Mouse (Mus musculus) midbrain, embryonic 12.5 days (tissue): ENCODE data around the gene Zswim3. TPM values are rescaled to one million over a fixed set of nuclear protein-coding genes. Genes with fewer than 3 reads are reported as not detected.
"Not testable (repeated sequence)": the region's sequence is repeated elsewhere in the genome, so short reads cannot be mapped to it uniquely, and the experiment has no call there.

Experiments
- ATAC-seq: fragments of 200-750 bp; cut with Nextera tagmentation; 2 replicates; pipeline ENCODE4 v1.8.0; 2017; ENCODE audit warnings: low read depth, moderate TSS enrichment, moderate library complexity; ENCODE audit not compliant: low FRiP score
- H3K27ac ChIP-seq: fragments of 300-500 bp; sonication (generic); replicated peaks from 2 replicates; pipeline ENCODE4 v1.5.1; 2016; ENCODE audit warnings: mild to moderate bottlenecking
- H3K27me3 ChIP-seq: fragments of 300-500 bp; sonication (generic); 2 replicates; pipeline ENCODE4 v1.6.1; 2016; ENCODE audit warnings: mild to moderate bottlenecking
- H3K36me3 ChIP-seq: fragments of 300-500 bp; sonication (generic); 2 replicates; pipeline ENCODE4 v1.6.1; 2016
- H3K4me1 ChIP-seq: fragments of 300-500 bp; sonication (generic); 2 replicates; pipeline ENCODE4 v1.6.1; 2016
- H3K4me2 ChIP-seq: fragments of 300-500 bp; sonication (generic); replicated peaks from 2 replicates; pipeline ENCODE4 v1.6.1; 2016; ENCODE audit warnings: mild to moderate bottlenecking, moderate library complexity
- H3K4me3 ChIP-seq: fragments of 300-500 bp; sonication (generic); 2 replicates; pipeline ENCODE4 v1.5.1; 2016; ENCODE audit warnings: mild to moderate bottlenecking
- H3K9ac ChIP-seq: fragments of 300-500 bp; sonication (generic); replicated peaks from 2 replicates; pipeline ENCODE4 v1.6.1; 2016; ENCODE audit warnings: mild to moderate bottlenecking, moderate library complexity
- H3K9me3 ChIP-seq: fragments of 300-500 bp; sonication (generic); 2 replicates; pipeline ENCODE4 v1.6.1; 2016; ENCODE audit warnings: mild to moderate bottlenecking
- WGBS: fragments of 180-500 bp; shearing (Covaris S2); methylation state at CpG from one replicate; pipeline ENCODE4 v1.1.7; 2016; 5-methylcytosine and 5-hydroxymethylcytosine counted together
- polyA plus RNA-seq: library from polyadenylated mRNA; unstranded; fragments of >200 nt; fragmentation: Nextera tagmentation; extraction: Ambion mirVana; gene quantifications from 2 replicates; pipeline ENCODE4 v1.2.1, GENCODE M21; 2016

The Zswim3 gene
- polyA plus RNA-seq, 1 experiment from 2014 or later = 12.1 TPM

DNA sequence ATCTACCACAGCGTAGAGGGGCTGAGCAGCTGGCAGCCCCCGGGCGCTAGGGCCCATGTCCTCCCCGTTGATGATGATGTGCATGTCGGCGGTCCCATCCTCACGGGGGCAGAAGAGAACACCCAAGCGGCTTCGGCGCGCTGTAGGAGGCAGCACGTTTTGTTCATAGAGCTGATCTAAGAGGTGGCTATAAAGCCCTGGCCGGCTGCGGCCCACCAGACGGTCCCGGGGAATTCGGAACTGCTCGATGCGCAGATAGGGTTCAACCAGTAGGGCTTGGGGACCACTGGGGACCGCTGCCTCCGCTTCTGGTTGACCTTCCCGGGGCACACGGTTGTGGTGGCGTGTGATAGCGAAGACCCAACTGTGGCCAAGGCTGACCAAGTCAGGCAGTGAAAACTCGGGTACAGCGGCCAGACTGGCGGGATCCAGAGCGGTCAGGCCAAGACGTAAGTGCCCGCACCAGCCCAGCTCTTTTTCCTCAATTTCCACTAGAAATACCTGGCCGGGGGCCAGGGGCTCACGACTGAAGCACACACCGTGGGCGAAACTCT lies 27.9 kb downstream of the Zswim3 start, which contains the start of gene Ctsa:
Gene Ctsa, plus strand, starts transcription at position 126 of the 554 bp plus-strand sequence.
- under 1% methylated on average over 35 of the region's 35 CpGs for WGBS
- Histone ChIP-seq H3K4me3 (peak within 1 kb of the TSS; percentile 76), H3K27ac (peak within 1 kb of the TSS; percentile 70), H3K9me3 (no peaks in the 10 kb centered on the region), H3K27me3 (no peaks in the 10 kb centered on the region), H3K36me3 (peaks cover 14% of the 10 kb centered on the region; the same call in 1 of the 2 replicates), H3K4me2 (peak within 1 kb of the TSS; percentile 100), H3K4me1 (peaks cover 19% of the 10 kb centered on the region), H3K9ac (peak within 1 kb of the TSS; percentile 83)
- peak; percentile 67 for ATAC-seq

GRCm38 (mm10) chr2:164833314-164833959 lies 28.5 kb downstream of the Zswim3 start, which contains the start of gene Neurl2:
TSS of gene Neurl2 (minus strand) at chr2:164833456.
- peak within 1 kb of the TSS; percentile 100 for H3K4me2 ChIP-seq
- peaks cover 14% of the 10 kb centered on the region for H3K36me3 ChIP-seq
- peak; percentile 71 for ATAC-seq
- under 1% methylated on average over 31 of the region's 31 CpGs for WGBS
- peaks cover 19% of the 10 kb centered on the region for H3K4me1 ChIP-seq
- H3K4me3 ChIP-seq = peak within 1 kb of the TSS; percentile 76
- no peaks in the 10 kb centered on the region for H3K27me3 ChIP-seq
- H3K9ac ChIP-seq = peak within 1 kb of the TSS; percentile 83
- H3K9me3 ChIP-seq = no peaks in the 10 kb centered on the region
- peak within 1 kb of the TSS; percentile 70 for H3K27ac ChIP-seq

DNA sequence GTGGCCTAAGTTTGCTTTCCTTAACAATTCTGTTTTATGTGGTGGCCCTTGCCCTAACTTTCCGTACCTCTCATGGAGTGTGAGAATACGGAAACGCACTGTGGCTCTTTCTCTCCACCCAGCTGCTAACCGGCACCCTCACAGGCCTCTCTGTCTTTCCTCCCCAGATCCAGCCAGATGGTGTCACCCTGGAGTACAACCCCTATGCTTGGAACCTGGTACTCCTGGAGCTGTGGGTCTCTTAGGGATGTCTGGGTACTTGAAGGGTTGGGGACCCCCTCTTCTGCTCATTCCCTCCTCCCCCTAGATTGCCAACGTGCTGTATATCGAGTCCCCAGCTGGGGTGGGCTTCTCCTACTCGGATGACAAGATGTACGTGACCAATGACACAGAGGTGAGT lies 29.6 kb downstream of the Zswim3 start:
- H3K4me3 ChIP-seq = peak overlapping the region; percentile 76
- peaks cover 19% of the 10 kb centered on the region for H3K4me1 ChIP-seq
- H3K4me2 ChIP-seq = peak overlapping the region; percentile 100
- H3K27me3 ChIP-seq = no peaks in the 10 kb centered on the region
- 46% methylated on average over 8 of the region's 8 CpGs for WGBS
- H3K9me3 ChIP-seq = no peaks in the 10 kb centered on the region
- peak overlapping the region; percentile 83 for H3K9ac ChIP-seq
- no peak overlapping the region for H3K27ac ChIP-seq
- peaks cover 25% of the 10 kb centered on the region for H3K36me3 ChIP-seq
- ATAC-seq = no peak; the same call in 1 of the 2 replicates

GRCm38 (mm10) chr2:164835164-164835563 lies 30.3 kb downstream of the Zswim3 start:
- Histone ChIP-seq H3K27ac (no peak overlapping the region), H3K4me1 (peaks cover 19% of the 10 kb centered on the region), H3K4me2 (0 out of 2 replicates have a peak overlapping the region, but pooled peaks have one; percentile 100), H3K27me3 (no peaks in the 10 kb centered on the region), H3K36me3 (peaks cover 31% of the 10 kb centered on the region), H3K4me3 (no peak overlapping the region; the same call in 1 of the 2 replicates), H3K9me3 (no peaks in the 10 kb centered on the region), H3K9ac (no peak overlapping the region)
- ATAC-seq = no peak
- 96% methylated on average over 4 of the region's 4 CpGs for WGBS

DNA sequence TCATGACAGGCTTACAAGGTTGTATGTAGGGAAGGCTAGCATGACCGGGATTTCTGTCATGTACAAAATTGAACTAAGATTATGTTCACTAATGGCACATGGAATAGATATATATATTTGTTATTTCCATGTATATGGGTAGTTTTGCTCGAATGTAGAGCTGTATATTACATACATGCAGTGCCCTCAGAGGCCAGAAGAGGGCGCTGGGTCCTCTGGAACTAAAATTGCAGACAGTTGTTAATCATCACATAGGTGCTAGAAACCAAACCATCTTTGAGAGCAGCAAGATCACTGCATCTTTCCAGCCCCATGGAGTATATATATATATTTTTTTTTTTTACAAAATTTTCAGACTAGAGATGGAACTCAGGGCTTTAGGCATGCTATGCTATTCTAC lies 40.9 kb downstream of the Zswim3 start:
- peaks cover 12% of the 10 kb centered on the region; the same call in 1 of the 2 replicates for H3K36me3 ChIP-seq

GRCm38 (mm10) chr2:164850061-164850460 lies 45.2 kb downstream of the Zswim3 start:
- no peak overlapping the region for H3K4me3 ChIP-seq
- H3K27me3 ChIP-seq = peaks cover 5% of the 10 kb centered on the region; the same call in 1 of the 2 replicates
- no peaks in the 10 kb centered on the region for H3K9me3 ChIP-seq
- ATAC-seq = no peak
- H3K4me1 ChIP-seq = no peaks in the 10 kb centered on the region
- peaks cover 23% of the 10 kb centered on the region; the same call in 1 of the 2 replicates for H3K36me3 ChIP-seq
- H3K4me2 ChIP-seq = no peak overlapping the region
- WGBS = 87% methylated on average over 8 of the region's 8 CpGs
- H3K27ac ChIP-seq = no peak overlapping the region
- no peak overlapping the region for H3K9ac ChIP-seq

More for the DNA sequence above, 40.9 kb downstream of the Zswim3 start:
- Histone ChIP-seq H3K27me3 (no peaks in the 10 kb centered on the region), H3K4me3 (no peak overlapping the region), H3K4me2 (no peak overlapping the region), H3K4me1 (no peaks in the 10 kb centered on the region), H3K27ac (no peak overlapping the region), H3K9ac (no peak overlapping the region), H3K9me3 (no peaks in the 10 kb centered on the region)
- no peak for ATAC-seq
- 54% methylated on average over 3 of the region's 3 CpGs for WGBS

DNA sequence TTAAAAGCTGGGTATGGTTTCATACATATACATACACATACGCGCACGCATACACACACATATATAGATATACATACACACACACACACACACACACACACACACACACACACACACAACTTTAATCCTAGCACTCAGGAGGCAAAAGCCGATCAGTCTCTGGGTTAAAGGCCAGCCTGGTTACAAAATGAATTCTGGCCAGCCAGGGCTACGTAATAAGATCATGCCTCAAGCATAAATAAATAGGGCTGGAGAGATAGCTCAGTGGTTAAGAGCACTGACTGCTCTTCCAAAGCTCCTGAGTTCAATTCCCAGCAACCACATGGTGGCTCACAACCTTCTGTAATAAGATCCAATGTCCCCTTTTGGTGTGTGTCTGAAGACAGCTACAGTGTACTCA lies 50.7 kb downstream of the Zswim3 start:
- H3K4me3 ChIP-seq = peak overlapping the region; percentile 52; the same call in 1 of the 2 replicates

GRCm38 (mm10) chr2:164856309-164857100 lies 51.6 kb downstream of the Zswim3 start:
- peaks cover 46% of the 10 kb centered on the region for H3K27me3 ChIP-seq

More for the DNA sequence above, 50.7 kb downstream of the Zswim3 start:
- H3K27ac ChIP-seq, ATAC-seq, H3K9me3 ChIP-seq, H3K9ac ChIP-seq: not testable (repeated sequence)
- Histone ChIP-seq H3K27me3 (peaks cover 46% of the 10 kb centered on the region), H3K4me1 (peaks cover 22% of the 10 kb centered on the region), H3K36me3 (peaks cover 11% of the 10 kb centered on the region; the same call in 1 of the 2 replicates), H3K4me2 (0 out of 2 replicates have a peak overlapping the region, but pooled peaks have one; percentile 95)
- WGBS = 72% methylated on average over 5 of the region's 5 CpGs

GRCm38 (mm10) chr2:164857101-164857821 lies 52.4 kb downstream of the Zswim3 start, which contains the start of gene Pltp:
TSS of gene Pltp (minus strand) at chr2:164857711.
- Histone ChIP-seq H3K36me3 (no peaks in the 10 kb centered on the region), H3K27ac (peak within 1 kb of the TSS; percentile 58; the same call in 1 of the 2 replicates), H3K4me1 (peaks cover 22% of the 10 kb centered on the region), H3K4me2 (peak within 1 kb of the TSS; percentile 95), H3K9me3 (no peaks in the 10 kb centered on the region), H3K4me3 (peak within 1 kb of the TSS; percentile 52), H3K9ac (peak within 1 kb of the TSS; percentile 66), H3K27me3 (peaks cover 46% of the 10 kb centered on the region)
- under 1% methylated on average over 46 of the region's 47 CpGs for WGBS
- peak; percentile 90 for ATAC-seq

More at GRCm38 (mm10) chr2:164856309-164857100, 51.6 kb downstream of the Zswim3 start:
- no peaks in the 10 kb centered on the region for H3K9me3 ChIP-seq
- peaks cover 22% of the 10 kb centered on the region for H3K4me1 ChIP-seq
- 1% methylated on average over 42 of the region's 42 CpGs for WGBS
- H3K4me2 ChIP-seq = peak overlapping the region; percentile 95
- ATAC-seq = peak; percentile 13; the same call in 1 of the 2 replicates
- peak overlapping the region; percentile 52 for H3K4me3 ChIP-seq
- 0 out of 2 replicates have a peak, but pooled peaks cover 4% of the 10 kb centered on the region for H3K36me3 ChIP-seq
- H3K9ac ChIP-seq = peak overlapping the region; percentile 66
- H3K27ac ChIP-seq = 0 out of 2 replicates have a peak overlapping the region, but pooled peaks have one; percentile 58

DNA sequence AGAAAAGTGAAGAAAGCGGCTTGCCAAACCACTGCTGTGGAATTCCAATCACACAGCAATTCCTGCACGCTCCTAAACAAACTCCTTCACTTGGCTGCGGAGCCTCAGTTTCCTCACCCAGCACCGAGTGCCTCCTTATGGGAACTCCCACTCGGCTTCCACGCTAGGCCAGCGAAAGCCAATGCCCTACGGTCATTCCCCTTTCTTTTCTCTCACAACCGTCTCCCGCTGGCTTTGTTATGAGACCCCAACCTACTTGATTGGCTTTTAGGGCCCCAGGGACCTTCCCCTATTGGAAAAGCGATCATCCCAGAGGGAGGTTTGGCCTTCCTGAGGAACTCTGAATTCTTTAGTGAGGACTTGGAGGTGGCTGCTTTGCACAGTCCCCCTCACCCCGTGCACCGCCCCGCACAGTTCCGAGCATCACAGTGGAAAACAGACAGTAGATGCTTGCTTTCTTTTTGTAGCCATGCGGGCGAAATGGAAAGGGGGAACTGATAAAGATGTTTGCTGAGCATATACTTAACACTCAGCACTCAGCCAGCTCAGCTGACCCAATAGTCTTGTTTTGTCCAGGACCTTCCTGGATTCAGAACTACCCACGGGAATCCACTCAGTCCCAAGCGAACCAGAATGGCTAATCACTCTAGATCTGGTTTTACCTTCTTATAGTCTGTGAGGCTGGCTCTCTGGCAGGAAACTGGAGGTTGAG lies 53.1 kb downstream of the Zswim3 start:
- WGBS = 3% methylated on average over 19 of the region's 19 CpGs
- Histone ChIP-seq H3K9ac (peak overlapping the region; percentile 66), H3K27ac (0 out of 2 replicates have a peak overlapping the region, but pooled peaks have one; percentile 58), H3K4me3 (peak overlapping the region; percentile 52), H3K27me3 (peaks cover 46% of the 10 kb centered on the region), H3K4me2 (peak overlapping the region; percentile 95), H3K9me3 (no peaks in the 10 kb centered on the region), H3K36me3 (no peaks in the 10 kb centered on the region), H3K4me1 (peaks cover 22% of the 10 kb centered on the region)
- no peak; the same call in 1 of the 2 replicates for ATAC-seq
